Mouse (Mus musculus): ENCODE results near the gene Olfr685. TPM values are rescaled to one million over a fixed set of nuclear protein-coding genes. Genes with fewer than 3 reads are reported as not detected.

Olfr685 gene
- total RNA-seq (2012; rRNA removed), result not detected in 2 replicates

- DNase-seq (ENCODE audit: low read depth, low spot score), result no peak
- TF ChIP-seq HCFC1 (IDR thresholded peaks at IDR 0.05; ENCODE audit: borderline replicate concordance, insufficient read depth, low read length) (no peak), MAFK (IDR thresholded peaks at IDR 0.05; ENCODE audit: insufficient read depth, low read depth, low read length) (no peak), ZNF384 (IDR thresholded peaks at IDR 0.05; ENCODE audit: low read depth, low read length) (no peak), CHD2 (IDR thresholded peaks at IDR 0.05; ENCODE audit: low read depth, low read length) (no peak), ZC3H11A (IDR thresholded peaks at IDR 0.05; ENCODE audit: borderline replicate concordance, low read depth, low read length) (no peak)
Measured at GRCm38 (mm10) chr7:105185912-105186311, at the start of gene Olfr685. TSS of gene Olfr685 (minus strand) at chr7:105186012.

GRCm38 (mm10) chr7:105229386-105229785, 43.6 kb upstream of the Olfr685 start:
- Histone ChIP-seq H3K4me3 (ENCODE audit: insufficient read depth in 1 of 2, low read depth in 1 of 2, low read length in 2 of 2, poor library complexity in 1 of 2, severe bottlenecking in 1 of 2) (no peak overlapping the region), H3K4me1 (ENCODE audit: control insufficient read depth in 2 of 2, insufficient read depth in 2 of 2, low read length in 2 of 2, poor library complexity in 1 of 2) (no peaks in the 10 kb centered on the region), H3K9ac (ENCODE audit: insufficient read depth, low read depth, low read length, poor library complexity, severe bottlenecking) (no peak overlapping the region), H3K27ac (ENCODE audit: insufficient read depth, low read depth, low read length, poor library complexity, severe bottlenecking) (no peak overlapping the region), H3K9me3 (ENCODE audit: control insufficient read depth, insufficient read depth, low read depth, low read length) (no peaks in the 10 kb centered on the region), H3K36me3 (ENCODE audit: control insufficient read depth, insufficient read depth, low read length, poor library complexity, severe bottlenecking) (no peaks in the 10 kb centered on the region)
- in situ Hi-C loops (cut with MboI; ENCODE audit: low sequenced_read_pairs in 2 of 2, unreplicated experiment in 2 of 2), result no loop called here
- no peak for DNase-seq (ENCODE audit: low read depth, low spot score)
- TF ChIP-seq ZNF384 (IDR thresholded peaks at IDR 0.05; ENCODE audit: low read depth, low read length), result no peak
- TF ChIP-seq MAFK (IDR thresholded peaks at IDR 0.05; ENCODE audit: insufficient read depth, low read depth, low read length), result no peak
- no peak for TF ChIP-seq HCFC1 (IDR thresholded peaks at IDR 0.05; ENCODE audit: borderline replicate concordance, insufficient read depth, low read length)
- no peak for TF ChIP-seq CHD2 (IDR thresholded peaks at IDR 0.05; ENCODE audit: low read depth, low read length)
- no peak for TF ChIP-seq ZC3H11A (IDR thresholded peaks at IDR 0.05; ENCODE audit: borderline replicate concordance, low read depth, low read length)

More at GRCm38 (mm10) chr7:105185912-105186311, at the start of gene Olfr685:
- Histone ChIP-seq H3K36me3 (ENCODE audit: control insufficient read depth, insufficient read depth, low read length, poor library complexity, severe bottlenecking) (no peaks in the 10 kb centered on the region), H3K4me3 (ENCODE audit: insufficient read depth in 1 of 2, low read depth in 1 of 2, low read length in 2 of 2, poor library complexity in 1 of 2, severe bottlenecking in 1 of 2) (no peak within 1 kb of the TSS), H3K4me1 (ENCODE audit: control insufficient read depth in 2 of 2, insufficient read depth in 2 of 2, low read length in 2 of 2, poor library complexity in 1 of 2) (no peaks in the 10 kb centered on the region), H3K9me3 (ENCODE audit: control insufficient read depth, insufficient read depth, low read depth, low read length) (no peaks in the 10 kb centered on the region), H3K27ac (ENCODE audit: insufficient read depth, low read depth, low read length, poor library complexity, severe bottlenecking) (no peak within 1 kb of the TSS), H3K9ac (ENCODE audit: insufficient read depth, low read depth, low read length, poor library complexity, severe bottlenecking) (no peak within 1 kb of the TSS)
- in situ Hi-C loops (cut with MboI; ENCODE audit: low sequenced_read_pairs in 2 of 2, unreplicated experiment in 2 of 2), result loop anchor here in 1 of 2 experiments (25.0 kb wide), 1 partner anchor 326 kb away; no protein-coding TSS in a partner anchor

GRCm38 (mm10) chr7:105228138-105228537, 42.3 kb upstream of the Olfr685 start:
- DNase-seq (ENCODE audit: low read depth, low spot score), result no peak
- no peaks in the 10 kb centered on the region for H3K9me3 ChIP-seq (ENCODE audit: control insufficient read depth, insufficient read depth, low read depth, low read length)
- no peaks in the 10 kb centered on the region for H3K4me1 ChIP-seq (ENCODE audit: control insufficient read depth in 2 of 2, insufficient read depth in 2 of 2, low read length in 2 of 2, poor library complexity in 1 of 2)
- H3K36me3 ChIP-seq (ENCODE audit: control insufficient read depth, insufficient read depth, low read length, poor library complexity, severe bottlenecking), result no peaks in the 10 kb centered on the region
- no peak overlapping the region for H3K27ac ChIP-seq (ENCODE audit: insufficient read depth, low read depth, low read length, poor library complexity, severe bottlenecking)
- no peak overlapping the region for H3K4me3 ChIP-seq (ENCODE audit: insufficient read depth in 1 of 2, low read depth in 1 of 2, low read length in 2 of 2, poor library complexity in 1 of 2, severe bottlenecking in 1 of 2)
- in situ Hi-C loops (cut with MboI; ENCODE audit: low sequenced_read_pairs in 2 of 2, unreplicated experiment in 2 of 2), result no loop called here
- TF ChIP-seq MAFK (IDR thresholded peaks at IDR 0.05; ENCODE audit: insufficient read depth, low read depth, low read length), result no peak
- no peak overlapping the region for H3K9ac ChIP-seq (ENCODE audit: insufficient read depth, low read depth, low read length, poor library complexity, severe bottlenecking)

GRCm38 (mm10) chr7:105226703-105227102, 40.9 kb upstream of the Olfr685 start:
- no peaks in the 10 kb centered on the region for H3K4me1 ChIP-seq (ENCODE audit: control insufficient read depth in 2 of 2, insufficient read depth in 2 of 2, low read length in 2 of 2, poor library complexity in 1 of 2)
- no peak for TF ChIP-seq CHD2 (IDR thresholded peaks at IDR 0.05; ENCODE audit: low read depth, low read length)
- TF ChIP-seq HCFC1 (IDR thresholded peaks at IDR 0.05; ENCODE audit: borderline replicate concordance, insufficient read depth, low read length), result no peak
- TF ChIP-seq ZNF384 (IDR thresholded peaks at IDR 0.05; ENCODE audit: low read depth, low read length), result no peak
- no peak for TF ChIP-seq MAFK (IDR thresholded peaks at IDR 0.05; ENCODE audit: insufficient read depth, low read depth, low read length)
- H3K4me3 ChIP-seq (ENCODE audit: insufficient read depth in 1 of 2, low read depth in 1 of 2, low read length in 2 of 2, poor library complexity in 1 of 2, severe bottlenecking in 1 of 2), result no peak overlapping the region
- no peak overlapping the region for H3K27ac ChIP-seq (ENCODE audit: insufficient read depth, low read depth, low read length, poor library complexity, severe bottlenecking)
- no peak overlapping the region for H3K9ac ChIP-seq (ENCODE audit: insufficient read depth, low read depth, low read length, poor library complexity, severe bottlenecking)
- no peaks in the 10 kb centered on the region for H3K9me3 ChIP-seq (ENCODE audit: control insufficient read depth, insufficient read depth, low read depth, low read length)
- DNase-seq (ENCODE audit: low read depth, low spot score), result no peak
- H3K36me3 ChIP-seq (ENCODE audit: control insufficient read depth, insufficient read depth, low read length, poor library complexity, severe bottlenecking), result no peaks in the 10 kb centered on the region
- in situ Hi-C loops (cut with MboI; ENCODE audit: low sequenced_read_pairs in 2 of 2, unreplicated experiment in 2 of 2), result no loop called here

GRCm38 (mm10) chr7:105226072-105226471, 40.3 kb upstream of the Olfr685 start:
- Histone ChIP-seq H3K36me3 (ENCODE audit: control insufficient read depth, insufficient read depth, low read length, poor library complexity, severe bottlenecking) (no peaks in the 10 kb centered on the region), H3K9me3 (ENCODE audit: control insufficient read depth, insufficient read depth, low read depth, low read length) (no peaks in the 10 kb centered on the region), H3K4me1 (ENCODE audit: control insufficient read depth in 2 of 2, insufficient read depth in 2 of 2, low read length in 2 of 2, poor library complexity in 1 of 2) (no peaks in the 10 kb centered on the region), H3K27ac (ENCODE audit: insufficient read depth, low read depth, low read length, poor library complexity, severe bottlenecking) (no peak overlapping the region), H3K4me3 (ENCODE audit: insufficient read depth in 1 of 2, low read depth in 1 of 2, low read length in 2 of 2, poor library complexity in 1 of 2, severe bottlenecking in 1 of 2) (no peak overlapping the region), H3K9ac (ENCODE audit: insufficient read depth, low read depth, low read length, poor library complexity, severe bottlenecking) (no peak overlapping the region)
- in situ Hi-C loops (cut with MboI; ENCODE audit: low sequenced_read_pairs in 2 of 2, unreplicated experiment in 2 of 2), result no loop called here
- TF ChIP-seq CHD2 (IDR thresholded peaks at IDR 0.05; ENCODE audit: low read depth, low read length) (no peak), ZNF384 (IDR thresholded peaks at IDR 0.05; ENCODE audit: low read depth, low read length) (peak; percentile 94)
- no peak for DNase-seq (ENCODE audit: low read depth, low spot score)
